Mouse (Mus musculus): ENCODE measurements around the gene Trim63.

- no peak for TF ChIP-seq CTCF (IDR thresholded peaks at IDR 0.05; ENCODE audit: insufficient read depth, low read depth, low read length)
- TF ChIP-seq POLR2A (IDR thresholded peaks at IDR 0.05; ENCODE audit: insufficient read depth, low read depth, low read length): no peak
Observed at GRCm38 (mm10) chr4:134319674-134320073, 4.8 kb downstream of the Trim63 start.

Data from olfactory bulb, adult 2 months (tissue).